Mouse (Mus musculus) macrophage (primary cell): ENCODE measurements around the gene Faf2. TPM values are rescaled to one million over a fixed set of nuclear protein-coding genes. Genes with fewer than 3 reads are reported as not detected.

ENCODE experiments used
- H3K27ac ChIP-seq: fragments of 350-480 bp; formaldehyde crosslinking; 2 replicates; pipeline ENCODE4 v1.9.0; 2021
- H3K36me3 ChIP-seq: fragments of 350-480 bp; formaldehyde crosslinking; 2 replicates; pipeline ENCODE4 v1.9.0; 2021; ENCODE audit errors: inconsistent target
- H3K4me3 ChIP-seq: fragments of 350-480 bp; formaldehyde crosslinking; 2 replicates; pipeline ENCODE4 v1.9.0; 2021; ENCODE audit errors: inconsistent target
- H3K79me2 ChIP-seq: fragments of 350-480 bp; formaldehyde crosslinking; 2 replicates; pipeline ENCODE4 v1.9.0; 2021; ENCODE audit errors: inconsistent target
- WGBS: methylation state at CpG from one replicate; pipeline ENCODE4 v1.1.7; 2026; ENCODE audit warnings: inconsistent platforms; ENCODE audit not compliant: missing documents; 5-methylcytosine and 5-hydroxymethylcytosine counted together
- polyA plus RNA-seq: library from polyadenylated mRNA; stranded (reverse); fragments of 250-400 nt; gene quantifications from 3 replicates; pipeline ENCODE4 v1.2.4, GENCODE M21; 2018; ENCODE audit warnings: inconsistent platforms
- total RNA-seq, 78 experiments: library from RNA; depleted of rRNA; stranded (reverse); fragments of 250-400 nt; gene quantifications; 1 replicate in 9 of 78; 2 replicates in 24 of 78; 3 replicates in 43 of 78; 4 replicates in 2 of 78; pipeline ENCODE4 v1.2.4; 2018; ENCODE audit warnings: inconsistent platforms in 56 of 78

The Faf2 gene
- total RNA-seq (2018; cell fraction: chromatin; rRNA removed), result 100 to 1,000 TPM in 9 of 26 experiments, 10 to 100 TPM in 17; 32.6 to 113 (median 90.3) TPM
- total RNA-seq (2018; cell fraction: cytosol; rRNA removed), result 10 to 100 TPM; 20.9 to 44.9 (median 33.7) TPM
- total RNA-seq (2018; cell fraction: nucleus; rRNA removed), result 10 to 100 TPM; 34.7 to 81.7 (median 62.8) TPM
- polyA plus RNA-seq, result 29.7 to 65.4 TPM (median 34.7 TPM) in 3 replicates

DNA sequence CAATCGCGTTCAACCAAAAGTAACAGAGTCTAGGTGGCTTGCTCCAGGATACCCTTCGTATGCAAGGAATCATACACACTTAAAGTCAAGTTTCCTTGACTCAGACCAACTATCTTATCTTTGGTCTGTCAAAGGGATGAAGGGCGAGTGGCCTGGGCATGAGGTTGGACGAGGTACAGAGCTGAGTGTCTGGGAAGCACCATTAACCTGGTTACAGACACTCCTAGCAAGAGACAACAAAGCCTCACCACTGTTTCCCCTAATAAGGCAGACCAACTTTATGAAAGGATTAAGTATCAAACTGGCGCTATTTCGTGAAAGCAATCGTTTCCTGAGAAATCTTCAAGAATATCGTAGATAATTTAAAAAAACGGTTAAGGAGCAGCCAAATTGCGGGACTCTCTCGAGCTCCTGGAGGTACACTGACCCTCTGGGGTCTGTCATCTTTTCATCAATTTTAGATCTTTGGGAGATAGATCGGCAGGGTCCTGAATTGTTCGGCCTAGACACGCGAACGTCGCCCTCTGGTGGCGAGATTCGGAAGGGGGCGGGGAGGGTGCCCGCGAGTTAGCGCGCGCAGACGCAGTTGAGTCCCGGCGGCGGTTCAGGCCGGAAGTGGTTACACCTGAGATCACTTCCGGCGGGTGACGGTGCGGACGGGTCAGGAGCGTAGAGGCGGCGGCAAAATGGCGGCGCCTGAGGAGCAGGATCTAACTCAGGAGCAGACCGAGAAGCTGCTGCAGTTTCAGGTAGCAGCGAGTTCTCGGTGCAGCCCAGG is at the start of gene Faf2:
Faf2 (plus strand) TSS at position 630 of the 778 bp plus-strand sequence.
- WGBS, result 15% methylated on average over 39 of the region's 44 CpGs
- Histone ChIP-seq H3K27ac (peak within 1 kb of the TSS; percentile 74), H3K36me3 (no peaks in the 10 kb centered on the region), H3K4me3 (peak within 1 kb of the TSS; percentile 90), H3K79me2 (peaks cover 47% of the 10 kb centered on the region)

- WGBS, result 90% methylated on average over 4 of the region's 4 CpGs
- Histone ChIP-seq H3K79me2 (peaks cover 10% of the 10 kb centered on the region; the same call in 1 of the 2 replicates), H3K27ac (no peak overlapping the region), H3K4me3 (no peak overlapping the region), H3K36me3 (no peaks in the 10 kb centered on the region)
Measured at GRCm38 (mm10) chr13:54572621-54573020, 49.0 kb upstream of the Faf2 start.

GRCm38 (mm10) chr13:54574854-54575481 is 46.6 kb upstream of the Faf2 start, which contains the start of gene Arl10:
Arl10 (plus strand) TSS chr13:54575015.
- Histone ChIP-seq H3K79me2 (peaks cover 10% of the 10 kb centered on the region; the same call in 1 of the 2 replicates), H3K4me3 (peak within 1 kb of the TSS; percentile 50), H3K36me3 (no peaks in the 10 kb centered on the region), H3K27ac (0 out of 2 replicates have a peak within 1 kb of the TSS, but pooled peaks have one; percentile 1)
- WGBS, result under 1% methylated on average over 55 of the region's 55 CpGs

GRCm38 (mm10) chr13:54575489-54575888 is 46.1 kb upstream of the Faf2 start:
- 0 out of 2 replicates have a peak, but pooled peaks cover 2% of the 10 kb centered on the region for H3K36me3 ChIP-seq
- H3K4me3 ChIP-seq, result peak overlapping the region; percentile 50
- 0 out of 2 replicates have a peak overlapping the region, but pooled peaks have one; percentile 1 for H3K27ac ChIP-seq
- 13% methylated on average over 19 of the region's 19 CpGs for WGBS
- H3K79me2 ChIP-seq, result peaks cover 10% of the 10 kb centered on the region; the same call in 1 of the 2 replicates

GRCm38 (mm10) chr13:54577652-54578507 is 43.7 kb upstream of the Faf2 start:
- Histone ChIP-seq H3K36me3 (peaks cover 7% of the 10 kb centered on the region; the same call in 1 of the 2 replicates), H3K4me3 (peak overlapping the region; percentile 4; the same call in 1 of the 2 replicates), H3K27ac (peak overlapping the region; percentile 74), H3K79me2 (peaks cover 10% of the 10 kb centered on the region; the same call in 1 of the 2 replicates)
- 28% methylated on average over 19 of the region's 21 CpGs for WGBS

- no peaks in the 10 kb centered on the region; the same call in 1 of the 2 replicates for H3K79me2 ChIP-seq
- WGBS, result 86% methylated on average over 2 of the region's 2 CpGs
- H3K36me3 ChIP-seq, result peaks cover 33% of the 10 kb centered on the region; the same call in 1 of the 2 replicates
Measured at GRCm38 (mm10) chr13:54581385-54581784, 40.2 kb upstream of the Faf2 start.

GRCm38 (mm10) chr13:54582126-54582525 is 39.5 kb upstream of the Faf2 start:
- Histone ChIP-seq H3K4me3 (no peak overlapping the region), H3K27ac (no peak overlapping the region), H3K36me3 (peaks cover 33% of the 10 kb centered on the region; the same call in 1 of the 2 replicates), H3K79me2 (no peaks in the 10 kb centered on the region)
- WGBS, result 92% methylated on average over 10 of the region's 10 CpGs

More at GRCm38 (mm10) chr13:54581385-54581784, 40.2 kb upstream of the Faf2 start:
- Histone ChIP-seq H3K4me3 (no peak overlapping the region), H3K27ac (no peak overlapping the region)

GRCm38 (mm10) chr13:54582860-54583259 is 38.7 kb upstream of the Faf2 start:
- Histone ChIP-seq H3K27ac (no peak overlapping the region), H3K79me2 (no peaks in the 10 kb centered on the region), H3K4me3 (no peak overlapping the region), H3K36me3 (peaks cover 33% of the 10 kb centered on the region; the same call in 1 of the 2 replicates)
- WGBS, result 88% methylated on average over 5 of the region's 5 CpGs

- 91% methylated on average over 11 of the region's 11 CpGs for WGBS
- no peak overlapping the region for H3K4me3 ChIP-seq
- no peak overlapping the region for H3K27ac ChIP-seq
- H3K79me2 ChIP-seq, result no peaks in the 10 kb centered on the region
- peaks cover 27% of the 10 kb centered on the region; the same call in 1 of the 2 replicates for H3K36me3 ChIP-seq
Measured at GRCm38 (mm10) chr13:54585831-54586230, 35.8 kb upstream of the Faf2 start.

DNA sequence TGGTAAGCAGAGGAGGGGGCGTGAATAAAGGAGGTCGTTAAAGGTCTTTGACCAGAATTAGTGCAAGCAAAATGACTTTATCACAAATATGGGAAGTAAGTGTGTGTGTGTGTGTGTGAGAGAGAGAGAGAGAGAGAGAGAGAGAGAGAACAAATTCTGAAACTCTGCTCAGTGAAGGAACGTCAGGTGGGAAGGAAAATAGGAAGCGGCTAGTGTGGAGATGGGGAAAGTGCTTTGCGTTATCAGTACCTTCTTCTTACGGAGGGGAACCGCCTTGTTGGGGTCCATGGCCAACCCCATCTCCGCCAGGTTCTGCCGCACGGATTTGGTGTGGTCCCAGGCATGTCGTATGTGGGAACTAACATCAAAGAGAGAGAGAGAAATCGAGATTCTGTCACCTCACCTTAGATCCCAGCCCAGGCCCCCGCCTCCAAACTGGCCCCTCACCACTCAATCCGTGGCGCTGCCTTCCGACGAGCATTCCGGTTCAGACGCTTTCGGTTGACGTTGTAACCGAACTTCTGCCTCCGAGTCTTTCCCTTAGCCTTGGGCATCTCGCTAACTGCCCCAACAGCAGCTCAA is 32.1 kb upstream of the Faf2 start:
- Histone ChIP-seq H3K79me2 (peaks cover 13% of the 10 kb centered on the region; the same call in 1 of the 2 replicates), H3K36me3 (peaks cover 14% of the 10 kb centered on the region; the same call in 1 of the 2 replicates), H3K27ac (peak overlapping the region; percentile 61), H3K4me3 (peak overlapping the region; percentile 98)
- 3% methylated on average over 24 of the region's 24 CpGs for WGBS

GRCm38 (mm10) chr13:54589996-54590951 is 31.3 kb upstream of the Faf2 start, which contains the start of the genes Nop16 and Higd2a:
Nop16 (minus strand) TSS chr13:54590090.
Higd2a (plus strand) TSS chr13:54590207.
- Histone ChIP-seq H3K79me2 (peaks cover 13% of the 10 kb centered on the region; the same call in 1 of the 2 replicates), H3K36me3 (peaks cover 8% of the 10 kb centered on the region; the same call in 1 of the 2 replicates), H3K27ac (peak within 1 kb of the TSS; percentile 61), H3K4me3 (peak within 1 kb of the TSS; percentile 98)
- under 1% methylated on average over 50 of the region's 51 CpGs for WGBS

DNA sequence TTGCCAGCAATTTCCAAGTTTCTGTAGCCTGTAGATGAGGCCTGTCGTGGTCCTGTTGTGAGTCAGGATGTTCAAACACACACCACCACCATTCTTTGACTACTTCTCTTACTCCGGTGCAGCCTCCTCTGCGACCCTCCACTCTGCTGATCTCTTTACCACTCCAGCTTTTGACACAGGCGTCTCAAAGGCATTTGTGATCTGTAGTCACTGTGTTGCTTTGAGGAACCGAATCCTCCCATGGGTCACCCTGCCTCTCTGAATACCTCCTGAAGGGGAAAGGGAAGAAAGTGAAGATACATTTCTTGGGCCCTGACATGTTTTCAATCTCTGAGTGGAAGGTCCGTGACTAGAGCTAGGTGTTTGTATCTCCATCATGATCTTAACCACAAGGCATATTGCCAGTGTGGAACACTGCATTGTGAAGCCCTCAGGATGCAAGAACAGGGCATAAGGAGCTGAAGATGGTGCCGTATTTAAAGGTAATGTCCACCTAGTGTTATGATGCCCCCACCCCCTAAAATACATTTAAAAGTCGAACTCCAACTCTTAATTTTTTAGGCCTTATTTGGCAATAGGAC is 29.7 kb upstream of the Faf2 start:
- 81% methylated on average over 8 of the region's 8 CpGs for WGBS
- H3K4me3 ChIP-seq, result no peak overlapping the region
- no peak overlapping the region for H3K27ac ChIP-seq
- no peaks in the 10 kb centered on the region for H3K36me3 ChIP-seq
- peaks cover 13% of the 10 kb centered on the region; the same call in 1 of the 2 replicates for H3K79me2 ChIP-seq
